Mouse (Mus musculus) bone marrow macrophage, adult 2 months (primary cell): ENCODE results near the gene St6galnac5.

Experiments used
- CTCF ChIP-seq: IDR thresholded peaks from 2 replicates; pipeline ENCODE4 v1.5.1; 2012; ENCODE audit warnings: low read depth, mild to moderate bottlenecking, low read length, moderate library complexity
- POLR2A ChIP-seq: IDR thresholded peaks from 2 replicates; pipeline ENCODE4 v1.6.1; 2012; ENCODE audit warnings: mild to moderate bottlenecking, low read depth, low read length, borderline replicate concordance

GRCm38 (mm10) chr3:152831974-152832373, 150.1 kb downstream of the St6galnac5 start:
- TF ChIP-seq CTCF (no peak), POLR2A (no peak)
